Mouse (Mus musculus) lung, adult 2 months (tissue): ENCODE data around the gene Defa20. TPM values are rescaled to one million over a fixed set of nuclear protein-coding genes. Genes with fewer than 3 reads are reported as not detected.
"Not testable (repeated sequence)": the region's sequence is repeated elsewhere in the genome, so short reads cannot be mapped to it uniquely, and the experiment has no call there.

ENCODE experiments used
- DNase-seq: peaks from one replicate; pipeline ENCODE4 v3.0.0; 2022
- H3K4me1 ChIP-seq: fragments of 200-500 bp; 2 replicates; pipeline ENCODE4 v1.6.1; 2011; ENCODE audit warnings: low read length; ENCODE audit not compliant: control insufficient read depth, insufficient read depth
- H3K4me3 ChIP-seq: fragments of 200-500 bp; replicated peaks from 2 replicates; pipeline ENCODE3; 2011; ENCODE audit warnings: low read depth, mild to moderate bottlenecking, control low read depth, low read length; ENCODE audit errors: extremely low read depth
- WGBS: fragments of 180-500 bp; shearing (Covaris S2); methylation state at CpG from one replicate; pipeline ENCODE4 v1.1.7; 2018; 5-methylcytosine and 5-hydroxymethylcytosine counted together
- polyA plus RNA-seq: library from polyadenylated mRNA; depleted of rRNA; stranded (reverse); fragments of >200 nt; gene quantifications from 2 replicates; pipeline ENCODE4 v1.2.3, GENCODE M21; 2012; rRNA removed

Gene Defa20
- not detected in 2 replicates for polyA plus RNA-seq

DNA sequence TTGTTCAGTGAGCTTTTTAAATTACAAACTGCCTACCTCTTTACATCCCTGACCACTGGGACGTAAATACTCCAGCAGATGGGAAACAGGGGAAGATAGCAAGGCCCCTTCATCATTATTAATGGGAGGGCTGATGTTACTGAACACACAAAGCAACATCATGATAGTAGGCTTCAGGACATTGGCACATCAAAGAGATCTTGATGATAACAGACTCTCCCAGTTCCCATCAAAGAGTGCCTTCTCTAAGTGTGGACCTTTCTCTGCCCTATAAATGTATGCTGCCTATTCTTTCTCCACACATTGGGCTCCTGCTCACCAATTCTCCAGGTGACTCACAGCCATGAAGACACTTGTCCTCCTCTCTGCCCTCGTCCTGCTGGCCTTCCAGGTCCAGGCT lies at the start of gene Defa20:
Gene Defa20 (plus strand): TSS at position 301 of the 400 bp plus-strand sequence.
- H3K4me3 ChIP-seq, DNase-seq, H3K4me1 ChIP-seq: not testable (repeated sequence)
- WGBS: no CpG with 5 or more reads among the region's 2 CpGs

DNA sequence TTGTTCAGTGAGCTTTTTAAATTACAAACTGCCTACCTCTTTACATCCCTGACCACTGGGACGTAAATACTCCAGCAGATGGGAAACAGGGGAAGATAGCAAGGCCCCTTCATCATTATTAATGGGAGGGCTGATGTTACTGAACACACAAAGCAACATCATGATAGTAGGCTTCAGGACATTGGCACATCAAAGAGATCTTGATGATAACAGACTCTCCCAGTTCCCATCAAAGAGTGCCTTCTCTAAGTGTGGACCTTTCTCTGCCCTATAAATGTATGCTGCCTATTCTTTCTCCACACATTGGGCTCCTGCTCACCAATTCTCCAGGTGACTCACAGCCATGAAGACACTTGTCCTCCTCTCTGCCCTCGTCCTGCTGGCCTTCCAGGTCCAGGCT lies 19.7 kb downstream of the Defa20 start, which contains the start of gene Defa32:
Gene Defa32 (plus strand): TSS at position 301 of the 400 bp plus-strand sequence.
- not testable (repeated sequence) for DNase-seq, H3K4me1 ChIP-seq, H3K4me3 ChIP-seq
- WGBS: no CpG with 5 or more reads among the region's 2 CpGs

Other genes starting within 250 kb of the Defa20 start
- gene Defa27, start 193.7 kb upstream of the Defa20 start, polyA plus RNA-seq: not detected in 2 replicates
- gene Defa29, start 182.2 kb upstream of the Defa20 start, polyA plus RNA-seq: not detected in 2 replicates
- gene Defa2, start 130.7 kb upstream of the Defa20 start, polyA plus RNA-seq: 0.58 TPM in 1 of 2 replicates, not detected in the other
- gene Defa33, start 117.4 kb upstream of the Defa20 start, polyA plus RNA-seq: not detected in 2 replicates
- gene Defa36, start 81.8 kb upstream of the Defa20 start, polyA plus RNA-seq: not detected in 2 replicates
- gene Gm7849, start 52.7 kb upstream of the Defa20 start, polyA plus RNA-seq: not detected in 2 replicates
- not detected in 2 replicates for gene Defa32, start 19.8 kb downstream of the Defa20 start, polyA plus RNA-seq
- gene Defa37, start 56.1 kb downstream of the Defa20 start, polyA plus RNA-seq: not detected in 2 replicates
- gene Defa28, start 73.7 kb downstream of the Defa20 start, polyA plus RNA-seq: not detected in 2 replicates
- gene Gm7861, start 85.2 kb downstream of the Defa20 start, polyA plus RNA-seq: not detected in 2 replicates
- not detected in 2 replicates for gene Defa26, start 108.9 kb downstream of the Defa20 start, polyA plus RNA-seq
- gene Defa17, start 146.5 kb downstream of the Defa20 start, polyA plus RNA-seq: not detected in 2 replicates
- gene Defa34, start 156.5 kb downstream of the Defa20 start, polyA plus RNA-seq: not detected in 2 replicates
- not detected in 2 replicates for gene AY761184, start 194.4 kb downstream of the Defa20 start, polyA plus RNA-seq
- 0.45 TPM in 1 of 2 replicates, not detected in the other for gene Defa24, start 225.2 kb downstream of the Defa20 start, polyA plus RNA-seq